Mouse (Mus musculus) G1E-ER4 (cell line): ENCODE measurements around the gene Actr6. TPM values are rescaled to one million over a fixed set of nuclear protein-coding genes. Genes with fewer than 3 reads are reported as not detected.

Experiments used
- GATA1 ChIP-seq: IDR thresholded peaks from one replicate; pipeline ENCODE4 v1.8.0; 2012; ENCODE audit warnings: low read length, inconsistent platforms
- polyA plus RNA-seq: library from polyadenylated mRNA; stranded (reverse); fragments of >175 nt; gene quantifications from 2 replicates; pipeline ENCODE4 v1.2.3, GENCODE M21; 2012

The Actr6 gene
- polyA plus RNA-seq, 1 experiment: 0.94 TPM

DNA sequence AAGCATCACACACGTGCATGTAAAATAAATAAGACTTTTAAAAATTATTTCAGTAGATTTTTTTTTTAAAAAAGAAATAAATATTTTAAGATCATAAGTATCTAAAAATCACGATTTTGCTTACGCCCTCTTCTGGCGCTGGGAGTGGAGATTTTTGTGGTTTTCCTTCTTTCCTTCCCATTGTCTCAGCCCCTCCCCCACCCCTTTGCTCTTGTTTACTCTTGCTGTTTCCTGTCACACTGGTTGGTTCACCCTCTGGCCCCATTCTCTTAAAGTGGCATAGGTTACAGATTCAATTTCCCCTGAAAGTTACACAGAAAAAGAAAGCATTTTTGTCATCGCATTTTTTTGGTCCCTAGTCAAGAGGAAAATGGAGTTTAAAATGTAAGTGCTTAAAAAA, 29.1 kb downstream of the Actr6 start:
- no peak for TF ChIP-seq GATA1

- TF ChIP-seq GATA1: no peak
Measured at GRCm38 (mm10) chr10:89697956-89698355, 34.1 kb downstream of the Actr6 start.

GRCm38 (mm10) chr10:89695194-89695911, 36.7 kb downstream of the Actr6 start:
- no peak for TF ChIP-seq GATA1

DNA sequence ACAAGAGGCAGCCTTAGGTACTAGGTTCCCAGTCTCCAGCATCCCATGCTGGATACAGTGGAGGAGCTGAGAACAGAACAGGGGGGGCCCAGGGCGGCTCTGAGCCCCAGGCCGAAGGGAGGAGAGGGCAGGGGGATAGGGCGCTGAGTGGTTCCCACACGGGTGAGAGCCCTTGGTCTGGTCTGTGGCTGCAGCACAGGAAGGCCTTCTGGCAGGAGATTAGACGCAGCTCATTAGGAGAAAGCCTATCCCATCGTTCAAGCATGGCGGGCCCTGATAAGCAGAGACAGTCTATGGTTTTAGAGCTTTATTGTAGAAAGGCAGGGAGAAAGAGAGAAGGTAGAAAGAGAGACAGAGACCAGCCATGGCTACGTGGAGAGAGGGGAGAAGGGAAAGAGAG, 42.1 kb downstream of the Actr6 start:
- no peak for TF ChIP-seq GATA1

DNA sequence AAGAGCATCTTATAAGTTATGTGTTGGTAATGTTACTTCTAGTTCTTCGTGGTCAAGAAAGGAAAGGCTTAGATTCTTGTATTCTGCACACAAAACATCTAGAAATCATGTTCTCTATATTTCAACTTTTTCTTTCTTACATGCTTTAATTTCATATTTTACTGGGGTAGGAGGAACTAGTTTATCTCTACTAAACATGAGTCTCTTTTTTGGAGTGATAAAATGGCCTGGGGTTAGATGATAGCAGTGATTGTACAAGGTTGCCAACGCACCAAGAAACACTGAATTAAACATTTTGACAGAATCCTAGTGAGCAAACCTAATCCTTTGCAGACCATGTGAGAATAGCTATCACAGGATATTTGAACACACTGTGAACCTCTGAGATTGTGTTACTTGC, 44.6 kb downstream of the Actr6 start:
- TF ChIP-seq GATA1: no peak

DNA sequence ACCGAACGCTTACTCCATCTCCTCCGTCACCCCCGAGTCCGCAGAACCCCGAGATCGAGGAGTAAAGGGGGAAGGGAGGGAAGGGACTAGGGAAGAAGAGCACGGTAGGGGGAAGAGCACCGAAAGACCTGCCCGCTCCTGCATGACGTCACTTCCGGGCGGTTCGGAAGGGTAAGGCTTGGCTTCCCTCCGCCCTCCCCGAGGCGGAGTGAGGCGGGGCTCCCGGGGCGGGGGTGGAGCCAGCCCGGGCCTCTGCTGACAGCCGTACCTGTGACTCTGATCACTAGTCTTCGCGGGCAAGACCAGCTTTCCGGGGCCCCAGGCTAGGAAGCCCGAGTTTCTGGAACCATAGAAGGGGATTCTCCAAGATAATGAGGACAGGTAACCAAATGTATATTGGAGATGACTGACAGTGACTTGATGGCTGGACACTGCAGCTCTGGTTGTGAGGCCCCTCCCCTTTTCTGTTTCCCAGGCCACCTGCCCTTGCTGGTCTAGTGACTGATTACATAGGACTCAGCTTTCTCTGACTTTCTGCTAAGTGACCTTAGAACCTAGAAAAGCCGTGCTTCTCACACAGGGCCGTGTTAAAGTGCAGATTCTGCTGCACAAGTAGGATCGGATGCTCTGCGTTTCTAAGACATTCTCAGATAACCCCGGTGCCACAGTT, 45.8 kb downstream of the Actr6 start, which contains the start of gene Scyl2:
TSS of gene Scyl2 (minus strand) at position 147 of the 670 bp plus-strand sequence.
- no peak for TF ChIP-seq GATA1

- TF ChIP-seq GATA1: no peak
Measured at GRCm38 (mm10) chr10:89685391-89686138, 46.5 kb downstream of the Actr6 start.

GRCm38 (mm10) chr10:89682961-89683360, 49.1 kb downstream of the Actr6 start:
- no peak for TF ChIP-seq GATA1

DNA sequence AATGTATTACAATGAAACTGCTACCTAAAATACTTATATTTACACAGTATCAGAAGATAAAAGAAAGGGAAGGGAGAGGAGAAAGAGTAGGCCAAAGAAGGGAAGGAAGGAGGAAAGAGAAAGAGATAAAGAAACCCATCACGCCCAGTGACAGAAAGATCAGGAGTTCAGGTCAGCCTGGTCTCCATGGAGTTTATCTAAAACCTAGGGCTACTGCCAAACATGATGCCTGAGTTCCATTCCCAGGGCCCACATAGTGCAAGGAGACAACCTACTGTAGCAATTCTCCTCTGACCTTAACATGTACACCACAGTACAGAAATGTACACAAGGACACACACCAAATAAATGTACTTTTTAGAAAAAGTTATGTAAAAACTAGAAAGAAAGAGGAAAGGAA, 49.9 kb downstream of the Actr6 start:
- TF ChIP-seq GATA1: no peak

GRCm38 (mm10) chr10:89681706-89682105, 50.4 kb downstream of the Actr6 start:
- no peak for TF ChIP-seq GATA1

- TF ChIP-seq GATA1: no peak
Measured at GRCm38 (mm10) chr10:89680517-89680916, 51.6 kb downstream of the Actr6 start.

DNA sequence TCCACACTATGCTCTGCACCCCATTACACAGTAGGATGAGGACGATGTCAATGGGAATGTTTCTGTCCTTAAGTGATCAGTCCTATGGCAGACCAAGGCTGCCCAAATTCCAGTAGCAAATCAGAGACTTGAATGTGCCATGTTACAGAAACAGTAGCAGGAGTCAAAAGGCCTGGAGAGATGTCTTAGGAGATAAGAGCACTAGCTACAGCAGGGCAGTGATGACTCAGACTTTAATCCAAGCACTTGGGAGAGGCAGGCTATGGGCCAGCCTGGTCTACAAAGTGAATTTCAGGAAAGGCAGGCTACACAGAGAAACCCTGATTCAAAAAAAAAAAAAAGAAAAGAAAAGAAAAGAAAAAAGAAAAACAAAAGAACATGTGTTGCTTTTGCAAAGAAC, 52.6 kb downstream of the Actr6 start:
- TF ChIP-seq GATA1: no peak

DNA sequence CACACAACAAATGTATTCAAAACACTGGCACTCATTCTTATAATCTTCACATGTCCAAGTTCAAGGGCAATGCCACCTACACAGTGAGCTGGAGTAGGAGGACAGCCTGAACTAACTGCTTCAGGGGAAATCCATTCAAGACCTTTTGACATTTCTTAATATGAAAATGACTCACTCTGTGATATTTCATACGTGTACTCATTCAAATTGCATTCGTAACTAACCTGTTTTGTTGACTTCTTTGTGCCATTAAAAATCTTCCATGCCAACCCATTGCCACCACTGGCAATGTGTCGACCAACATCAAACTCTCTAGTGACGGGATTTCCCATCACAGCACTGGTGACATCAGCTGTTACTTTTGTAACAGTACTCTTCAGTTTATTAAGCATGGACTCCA, 54.0 kb downstream of the Actr6 start:
- TF ChIP-seq GATA1: no peak

DNA sequence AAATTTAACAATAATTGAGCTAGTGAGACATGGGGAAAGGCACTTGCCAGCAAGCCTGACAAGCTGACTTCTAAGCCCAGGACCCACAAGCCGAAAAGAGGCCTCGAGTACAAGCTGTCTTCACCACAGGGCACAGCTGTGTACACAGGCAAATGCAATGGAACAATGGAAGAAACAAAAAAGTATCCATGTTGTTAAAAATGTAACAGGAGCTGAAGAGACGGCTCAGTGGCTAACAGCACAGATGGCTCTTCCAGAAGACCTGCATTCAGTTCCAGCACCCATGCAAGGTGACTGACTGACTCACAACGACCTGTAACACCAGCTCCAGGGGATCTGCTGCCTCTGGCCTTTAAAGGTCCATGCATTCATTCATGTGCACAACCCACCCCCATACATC, 55.5 kb downstream of the Actr6 start:
- no peak for TF ChIP-seq GATA1

- no peak for TF ChIP-seq GATA1
Measured at GRCm38 (mm10) chr10:89667571-89667970, 64.5 kb downstream of the Actr6 start.

GRCm38 (mm10) chr10:89665679-89666078, 66.4 kb downstream of the Actr6 start:
- no peak for TF ChIP-seq GATA1

DNA sequence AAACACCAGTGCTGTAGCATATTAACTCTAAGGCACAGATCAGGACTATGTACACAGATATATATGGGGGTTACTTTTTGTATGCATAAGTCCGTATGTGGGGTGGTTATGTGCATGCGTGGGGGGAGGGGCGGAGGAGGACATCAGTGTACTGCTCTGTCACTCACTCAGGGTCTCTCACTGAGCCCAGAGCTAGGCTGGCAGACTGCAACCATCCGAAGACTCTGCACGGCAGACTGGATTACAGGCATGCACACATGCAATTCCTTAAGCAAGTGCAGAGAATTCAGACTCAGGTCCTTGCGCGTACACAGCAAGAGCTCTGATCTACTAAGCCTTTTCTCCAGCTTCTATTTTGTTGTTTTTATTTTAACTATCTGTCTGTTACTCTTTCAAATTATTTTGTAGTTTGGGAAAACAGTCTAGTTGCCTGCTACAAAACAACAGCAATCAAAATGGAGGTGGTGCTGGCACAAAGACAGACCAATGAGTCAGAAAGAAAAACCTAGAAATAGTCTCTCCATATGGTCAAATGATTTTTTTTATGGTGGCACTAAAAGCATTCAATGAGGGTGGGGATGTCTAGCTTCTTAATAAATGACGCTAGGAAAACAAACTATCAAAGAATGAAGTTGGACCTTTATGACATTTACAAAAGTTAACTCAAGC, 67.0 kb downstream of the Actr6 start:
- no peak for TF ChIP-seq GATA1

Other genes starting within 250 kb of the Actr6 start
- not detected in 2 replicates for gene Nr1h4, start 198.7 kb downstream of the Actr6 start, polyA plus RNA-seq
- gene Slc17a8, start 111.0 kb downstream of the Actr6 start, polyA plus RNA-seq: not detected in 2 replicates
- gene Scyl2, start 46.0 kb downstream of the Actr6 start, polyA plus RNA-seq: 4.4 and 8.9 TPM in 2 replicates
- 2.9 and 8.7 TPM in 2 replicates for gene Uhrf1bp1l, start 12.7 kb upstream of the Actr6 start, polyA plus RNA-seq
- gene Anks1b, start 141.2 kb upstream of the Actr6 start, polyA plus RNA-seq: not detected in 2 replicates